Mouse (Mus musculus): ENCODE measurements around the gene Bach1. TPM values are rescaled to one million over a fixed set of nuclear protein-coding genes. Genes with fewer than 3 reads are reported as not detected.
A peak's percentile ranks its signal among the peaks of the same experiment; 100 is the strongest.
"Not testable (repeated sequence)": the region's sequence is repeated elsewhere in the genome, so short reads cannot be mapped to it uniquely, and the experiment has no call there.

Bach1 gene
- total RNA-seq, 2 experiments from 2014 or later, result 10.9 to 12.6 TPM

DNA sequence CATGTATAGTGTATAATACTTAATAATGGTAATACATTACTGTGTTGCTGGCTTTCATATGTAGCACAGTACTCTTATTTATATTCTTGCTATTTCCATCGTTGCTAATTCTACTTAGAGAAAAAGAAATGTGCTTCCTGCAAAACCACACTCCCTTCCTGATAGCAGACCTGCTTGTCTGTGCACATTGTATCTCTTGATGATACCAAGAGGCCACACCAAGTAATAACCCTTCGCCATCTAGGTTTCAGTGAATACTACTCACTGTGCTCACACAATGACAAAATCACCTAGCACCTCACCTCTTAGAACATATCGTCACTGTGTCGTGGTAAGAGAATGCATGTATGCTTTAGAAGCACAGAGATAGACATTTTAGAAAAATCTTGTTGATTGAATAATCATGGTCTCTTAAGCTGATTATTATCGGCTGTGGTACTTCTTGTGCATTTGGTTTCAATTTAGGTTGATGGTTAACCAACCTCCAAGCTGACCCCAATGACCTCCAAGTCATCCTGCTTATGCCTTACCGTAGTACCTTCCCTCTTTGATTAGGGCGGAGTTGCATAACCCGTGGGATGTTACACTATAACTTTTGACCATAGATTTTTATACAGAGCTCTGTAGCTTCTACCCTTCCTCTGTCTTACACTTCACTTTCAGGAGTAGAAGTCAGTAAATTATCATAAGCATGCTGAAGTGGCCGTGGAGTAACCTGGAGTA lies 17.7 kb upstream of the Bach1 start:
- no peak for DNase-seq (ENCODE audit: low spot score in 2 of 2)

DNA sequence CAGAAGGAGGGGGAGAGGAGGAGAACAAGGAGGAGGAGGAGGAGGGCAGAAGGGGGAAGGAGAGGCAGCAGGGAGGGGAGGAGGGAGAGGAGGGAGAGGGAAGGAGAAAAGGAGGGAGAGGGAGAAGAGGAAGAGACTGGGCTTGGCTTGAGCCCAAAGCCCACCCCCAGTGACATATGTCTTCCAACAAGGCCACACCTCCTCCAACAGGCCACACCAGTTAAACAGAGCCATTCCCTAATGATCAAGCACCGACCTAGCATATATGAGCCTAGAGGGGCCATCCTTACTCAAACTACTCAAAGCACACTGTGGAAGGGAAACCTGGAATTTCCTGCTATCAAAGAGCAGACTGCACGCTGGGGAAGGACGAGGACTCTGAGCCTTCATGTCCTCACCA lies 16.9 kb upstream of the Bach1 start:
- DNase-seq (ENCODE audit: low spot score in 2 of 2), result no peak

DNA sequence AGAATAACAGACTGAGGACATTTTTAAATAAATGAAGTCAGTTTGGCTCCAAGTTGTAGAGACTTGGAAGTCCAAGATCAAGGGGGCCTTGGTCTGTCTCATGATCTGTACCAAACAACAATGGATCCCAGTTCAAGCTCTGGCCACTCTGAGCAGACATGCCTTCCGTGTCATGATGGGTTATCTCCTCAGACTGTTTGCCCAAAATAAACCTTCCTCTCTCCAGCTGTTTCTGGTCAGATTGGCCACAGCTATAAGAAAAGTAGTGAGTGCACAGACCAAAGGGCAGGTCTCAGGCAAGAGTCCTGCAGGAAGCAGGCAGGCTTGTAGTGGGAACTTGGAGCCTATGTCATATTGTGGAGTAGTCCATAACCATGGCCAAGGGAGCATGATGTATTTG lies 12.3 kb upstream of the Bach1 start:
- DNase-seq (ENCODE audit: low spot score in 2 of 2), result no peak

DNA sequence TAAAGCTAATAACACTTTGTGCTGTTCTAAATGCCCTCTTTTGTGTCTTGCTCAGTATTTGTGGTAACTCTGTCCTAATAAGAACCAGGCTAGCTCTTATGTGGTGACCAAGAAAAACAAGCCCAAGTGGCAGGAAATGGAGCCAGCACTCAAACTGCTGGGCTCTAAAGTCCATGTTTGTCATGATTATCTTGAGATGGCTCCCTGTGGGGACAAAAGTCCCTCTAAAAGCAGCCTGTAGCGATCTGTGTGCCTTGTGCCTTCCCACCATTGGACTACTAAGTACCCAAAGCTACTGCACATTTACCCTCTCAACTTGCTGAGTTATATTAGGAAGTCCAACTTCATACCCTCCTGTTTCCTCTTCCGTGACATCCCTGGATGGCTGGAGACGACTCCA lies 11.4 kb upstream of the Bach1 start:
- no peak for DNase-seq (ENCODE audit: low spot score in 2 of 2)

DNA sequence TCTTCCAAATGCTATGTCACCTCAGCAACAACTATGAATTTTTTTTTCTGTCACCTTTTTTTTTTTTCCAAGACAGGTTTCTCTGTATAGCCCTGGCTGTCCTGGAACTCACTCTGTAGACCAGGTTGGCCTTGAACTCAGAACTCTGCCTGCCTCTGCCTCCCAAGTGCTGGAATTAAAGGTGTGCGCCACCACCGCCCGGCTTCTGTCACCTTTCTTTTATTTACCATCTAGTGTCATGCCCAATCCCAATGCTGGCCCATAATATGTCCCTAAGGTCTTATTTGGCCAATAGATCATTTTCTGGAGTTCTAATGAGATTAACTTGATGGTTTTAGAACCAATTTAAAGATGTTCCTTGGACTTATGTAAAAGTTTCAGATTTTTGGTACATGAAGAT lies 10.4 kb upstream of the Bach1 start:
- not testable (repeated sequence) for DNase-seq (ENCODE audit: low spot score in 2 of 2)

DNA sequence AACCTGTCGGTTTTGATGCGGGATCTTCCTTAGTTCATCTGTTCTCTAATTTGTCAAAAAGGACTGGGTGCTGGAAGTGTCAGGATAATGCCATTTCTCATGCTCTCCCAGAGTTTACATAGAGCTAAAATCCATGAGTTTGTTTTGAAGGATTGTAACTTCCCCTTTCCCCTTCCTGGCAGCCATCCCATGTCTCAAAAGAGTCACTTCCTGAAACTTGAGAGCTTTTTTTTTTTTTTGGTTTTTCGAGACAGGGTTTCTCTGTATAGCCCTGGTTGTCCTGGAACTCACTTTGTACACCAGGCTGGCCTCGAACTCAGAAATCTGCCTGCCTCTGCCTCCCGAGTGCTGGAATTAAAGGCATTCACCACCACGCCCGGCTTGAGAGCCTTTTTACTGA lies 9.9 kb upstream of the Bach1 start:
- DNase-seq (ENCODE audit: low spot score in 2 of 2), result not testable (repeated sequence)

DNA sequence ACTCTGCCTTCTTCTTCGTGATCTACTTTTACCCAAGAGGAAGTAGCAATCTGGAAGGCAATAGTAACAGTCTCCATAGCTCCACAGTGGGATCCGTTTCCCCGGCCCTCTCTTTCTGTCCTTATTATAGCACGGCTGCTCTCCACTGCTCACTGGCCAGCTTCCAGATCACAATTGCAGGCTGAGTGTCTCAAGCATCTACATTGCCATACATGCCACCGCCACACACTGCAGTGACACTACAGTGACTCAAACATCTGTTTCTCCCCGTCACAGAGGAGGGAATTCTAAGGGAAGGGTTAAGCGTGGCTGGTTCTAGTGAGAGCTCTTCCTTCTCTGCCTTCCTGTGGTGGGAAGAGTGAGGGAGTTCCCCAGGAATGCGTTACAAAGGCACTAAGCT lies 9.5 kb upstream of the Bach1 start:
- DNase-seq (ENCODE audit: low spot score in 2 of 2), result peak; percentile 26 to 28

DNA sequence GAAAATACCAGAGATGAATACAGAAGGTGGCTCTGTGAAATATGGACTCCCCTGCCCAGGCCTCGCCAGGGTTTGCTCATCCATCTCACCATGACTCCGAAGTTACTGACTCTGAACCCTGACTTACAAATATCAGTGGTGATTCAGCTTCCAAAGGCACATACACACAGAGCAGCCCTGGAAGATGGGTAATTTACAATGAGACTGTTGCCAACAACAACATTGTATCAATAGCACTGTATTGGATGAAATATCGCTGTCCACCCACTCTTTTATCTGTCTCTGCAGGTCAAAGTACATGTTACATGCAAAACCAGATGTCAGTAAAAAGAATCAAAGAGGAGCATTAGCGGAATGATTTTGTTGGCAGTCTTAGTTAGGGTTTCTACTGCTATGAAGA lies 8.2 kb upstream of the Bach1 start:
- no peak for DNase-seq (ENCODE audit: low spot score in 2 of 2)

DNA sequence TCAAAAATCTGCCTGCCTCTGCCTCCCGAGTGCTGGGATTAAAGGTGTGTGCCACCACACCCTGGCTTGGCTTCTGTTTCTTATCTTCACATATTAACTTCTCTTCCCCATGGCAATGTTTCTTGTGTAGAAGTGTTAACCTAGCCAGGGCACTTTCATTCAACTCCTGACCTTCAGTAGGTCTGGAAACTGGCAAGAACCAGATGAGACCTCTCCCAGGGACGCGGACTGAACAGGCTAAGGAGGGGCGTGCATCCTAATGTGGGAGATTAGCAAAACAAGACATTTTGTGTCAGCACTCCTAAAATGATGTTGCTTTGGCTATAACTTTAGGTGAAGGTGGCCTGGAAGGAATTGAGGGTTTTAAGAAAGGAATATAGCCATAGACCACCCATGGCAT lies 7.6 kb upstream of the Bach1 start:
- no peak for DNase-seq (ENCODE audit: low spot score in 2 of 2)

DNA sequence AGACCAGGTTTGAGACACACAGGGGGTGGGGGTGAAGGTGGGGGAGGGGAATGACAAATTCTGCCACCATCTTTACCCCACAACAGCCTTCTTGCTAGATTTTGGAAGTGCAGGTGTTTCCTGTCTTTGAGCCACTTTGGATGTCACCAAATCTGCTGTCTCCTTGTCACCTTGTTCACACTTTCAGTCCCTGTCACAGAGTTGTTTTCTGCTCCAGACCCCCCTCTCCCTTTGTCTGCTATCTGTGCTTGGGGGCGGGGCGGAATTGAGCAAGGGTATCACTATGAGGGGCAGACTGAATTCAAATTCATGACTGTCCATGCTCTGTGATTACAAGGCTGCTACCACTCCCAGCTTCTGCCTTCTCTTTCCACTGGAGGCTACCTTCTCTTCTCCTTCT lies 6.2 kb upstream of the Bach1 start:
- DNase-seq (ENCODE audit: low spot score in 2 of 2), result no peak

DNA sequence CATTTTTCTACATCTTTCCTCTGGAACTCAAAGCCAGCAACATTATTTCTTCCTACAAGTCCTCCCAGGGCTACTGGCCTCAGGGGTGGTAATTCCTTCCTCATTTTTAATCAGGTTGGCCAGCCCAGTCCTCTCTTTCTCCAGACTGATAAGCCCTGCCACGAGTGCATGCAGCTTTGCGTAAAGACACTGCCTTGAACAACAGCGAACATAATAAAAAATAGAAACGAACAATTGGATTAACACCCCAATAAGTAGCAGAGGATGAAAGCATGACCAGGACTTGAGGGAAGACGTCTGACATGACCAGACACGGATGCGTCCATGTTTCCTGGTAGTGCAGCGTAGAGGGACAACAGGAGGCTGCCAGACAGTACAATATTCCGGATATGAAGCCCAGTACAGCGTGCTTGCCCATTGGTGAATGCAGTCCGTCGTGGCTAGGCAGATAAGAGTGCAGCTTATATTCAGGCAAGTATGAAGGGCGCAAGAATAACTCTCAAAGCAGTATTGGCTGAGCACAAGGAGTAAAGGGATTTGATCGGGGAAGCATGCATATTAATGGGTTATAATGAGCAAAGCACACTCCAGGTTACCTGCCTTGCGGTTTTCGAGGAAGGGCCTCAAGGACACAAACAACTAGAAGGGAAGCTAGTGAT lies 909 bp upstream of the Bach1 start:
- DNase-seq (ENCODE audit: low spot score in 2 of 2), result no peak

DNA sequence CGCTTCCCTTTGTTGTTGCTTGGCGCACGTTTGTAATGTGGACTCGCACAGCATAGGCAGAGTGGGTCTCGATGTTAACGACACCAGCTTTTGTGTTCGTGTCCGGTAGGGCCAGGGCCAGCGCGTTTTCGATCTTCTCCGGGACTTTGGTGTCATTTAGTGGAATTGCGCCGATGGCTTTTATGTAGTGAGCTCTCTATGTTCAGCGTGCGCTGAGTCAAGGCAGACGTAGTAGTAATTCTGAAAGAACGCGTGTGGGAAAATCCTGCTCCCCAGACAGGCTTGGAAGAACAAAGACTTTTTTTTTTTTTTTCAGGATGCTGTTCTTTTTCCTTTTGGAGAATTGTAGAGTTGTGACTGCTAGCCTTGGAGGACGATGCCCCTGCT lies 554 bp downstream of the Bach1 start:
- DNase-seq (ENCODE audit: low spot score in 2 of 2), result peak; percentile 45 to 48

DNA sequence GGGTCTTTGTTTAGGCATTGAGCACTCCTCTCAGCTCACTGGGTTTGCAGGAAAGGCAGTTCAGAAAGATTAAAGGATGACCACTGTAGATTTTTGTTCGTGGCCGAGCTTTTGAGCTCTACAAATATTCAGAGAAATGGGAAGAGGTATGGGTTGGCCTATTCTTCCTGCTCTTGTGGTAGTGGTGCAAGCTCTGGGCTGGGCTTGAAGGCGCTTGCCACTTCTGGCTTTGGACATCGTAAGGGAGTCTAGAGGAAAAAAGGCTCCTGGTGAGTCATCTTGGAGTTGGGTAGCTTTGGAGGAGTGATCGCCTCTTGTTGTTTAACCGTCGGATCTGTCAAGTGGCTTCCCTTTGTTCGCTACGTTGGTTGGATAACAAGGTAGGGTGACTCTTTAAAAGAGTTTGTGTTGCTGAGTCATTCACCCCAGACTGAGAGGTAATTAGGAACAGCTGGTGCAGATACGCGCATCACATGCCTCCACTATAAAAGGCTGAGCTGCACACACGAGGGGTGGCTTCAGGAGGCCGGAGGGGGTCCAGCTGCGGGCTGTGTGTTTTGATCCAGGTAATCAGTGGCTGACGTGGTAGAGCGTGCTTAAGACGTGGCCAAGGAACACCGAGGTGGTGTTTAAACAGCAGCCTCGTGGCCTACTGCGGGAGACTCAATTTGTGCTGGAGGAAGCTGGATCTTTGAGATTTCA lies 1.1 kb downstream of the Bach1 start:
- no peak for DNase-seq (ENCODE audit: low spot score in 2 of 2)

DNA sequence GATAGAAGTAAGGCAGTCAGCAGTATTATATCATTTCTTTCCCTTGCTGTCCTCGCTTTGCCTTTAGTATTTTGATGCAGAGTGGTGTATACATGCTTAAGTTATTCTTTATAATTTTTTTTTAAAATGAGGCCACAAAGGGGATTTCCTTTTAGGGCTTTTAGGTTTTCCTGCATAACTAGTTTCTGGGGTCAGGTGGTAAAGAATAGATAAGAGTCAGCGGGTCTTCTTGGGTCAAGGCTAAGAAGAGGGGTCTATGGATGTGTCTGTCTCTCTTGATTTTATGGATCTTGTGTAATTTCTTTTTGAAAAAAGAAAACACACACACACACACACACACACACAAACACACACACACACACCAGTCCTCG lies 1.6 kb downstream of the Bach1 start:
- DNase-seq (ENCODE audit: low spot score in 2 of 2), result no peak

DNA sequence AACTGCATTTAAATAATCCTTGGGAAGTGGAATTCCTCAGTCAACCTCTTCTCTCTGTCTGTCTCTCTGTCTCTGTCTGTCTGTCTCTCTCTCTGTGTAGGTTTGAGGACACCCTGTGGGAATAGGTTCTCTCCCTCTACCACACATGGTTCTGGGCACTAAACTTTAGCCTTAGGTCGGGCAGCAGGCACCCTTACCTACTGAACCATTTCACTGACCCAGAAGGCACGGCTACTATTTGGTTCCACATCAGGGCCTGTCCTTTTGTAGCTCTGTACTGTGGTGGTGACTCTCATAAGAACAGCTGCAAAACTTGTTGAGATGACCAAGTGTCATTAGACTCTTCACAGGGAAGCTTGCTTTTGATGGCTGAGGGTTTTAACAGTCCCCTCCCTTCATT lies 3.1 kb downstream of the Bach1 start:
- no peak for DNase-seq (ENCODE audit: low spot score in 2 of 2)

DNA sequence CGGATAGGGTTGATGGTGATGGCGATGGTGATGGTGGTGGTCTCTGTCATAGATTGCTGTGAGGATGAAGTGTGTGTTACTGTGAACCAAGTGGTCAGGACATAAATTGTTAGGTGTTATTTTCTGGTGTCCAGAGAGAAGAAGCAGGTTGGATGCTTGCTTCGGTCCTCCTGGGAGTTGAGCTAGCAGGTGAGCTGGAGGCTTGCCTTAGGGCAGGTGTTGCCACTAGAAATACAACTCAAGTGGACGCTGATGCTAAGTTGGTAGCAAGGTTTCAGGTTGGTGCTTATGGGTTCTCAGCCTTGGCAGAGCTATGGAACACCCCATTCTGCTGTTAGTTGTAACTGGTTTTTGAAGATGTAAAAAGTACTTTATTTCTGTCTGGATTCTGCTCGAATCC lies 4.1 kb downstream of the Bach1 start:
- DNase-seq (ENCODE audit: low spot score in 2 of 2), result no peak

DNA sequence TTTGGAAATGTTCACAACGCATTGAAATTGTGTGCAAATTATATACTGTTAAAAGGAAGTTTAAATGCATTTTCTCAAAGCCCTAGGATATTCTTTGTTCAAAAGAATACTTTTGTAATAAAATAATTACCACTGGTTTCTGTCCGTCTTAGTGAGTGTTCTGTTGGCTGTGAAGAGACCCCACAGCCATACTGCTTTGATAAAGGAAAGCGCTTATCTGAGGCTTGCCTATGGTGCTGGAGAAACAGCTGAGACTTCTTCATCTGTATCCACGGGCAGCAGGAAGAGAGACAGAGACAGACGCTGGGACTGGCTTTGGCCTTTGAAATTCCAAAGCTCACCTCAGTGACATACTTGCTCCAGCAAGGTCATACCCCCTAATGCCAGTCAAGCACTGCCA lies 5.5 kb downstream of the Bach1 start:
- no peak for DNase-seq (ENCODE audit: low spot score in 2 of 2)

DNA sequence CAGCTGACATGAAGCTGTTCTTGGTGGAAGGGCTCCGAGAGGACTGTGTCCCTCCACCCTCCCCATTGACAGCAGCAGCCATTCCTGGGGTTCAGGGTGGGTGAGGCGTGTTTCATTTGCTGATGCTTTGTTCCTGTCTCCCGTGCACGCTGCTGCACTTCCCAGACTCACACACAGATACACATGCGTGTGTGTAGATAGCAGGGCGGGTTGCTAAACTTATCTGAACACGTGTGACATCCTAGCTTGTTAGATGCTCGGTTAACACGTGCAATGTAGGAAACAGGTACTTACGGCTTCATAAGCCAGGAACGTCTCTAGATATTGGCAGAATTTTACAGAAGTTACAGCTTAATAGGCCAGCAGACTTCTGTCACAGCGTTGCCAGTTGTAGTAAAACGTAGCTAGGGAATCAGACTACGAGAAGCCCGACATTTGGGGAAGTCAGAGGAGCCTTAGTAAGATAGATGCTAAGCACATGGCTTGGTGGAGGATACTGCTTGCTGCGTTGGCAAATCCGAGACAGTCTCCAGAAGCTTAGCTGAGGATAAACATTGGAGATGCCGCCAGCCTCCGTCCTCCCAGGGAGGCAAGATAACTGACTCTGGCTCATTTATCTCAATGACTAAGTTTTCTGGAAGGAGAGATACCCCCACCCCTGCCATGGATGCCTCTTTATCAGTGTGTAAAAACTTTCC lies 7.3 kb downstream of the Bach1 start:
- no peak for DNase-seq (ENCODE audit: low spot score in 2 of 2)

DNA sequence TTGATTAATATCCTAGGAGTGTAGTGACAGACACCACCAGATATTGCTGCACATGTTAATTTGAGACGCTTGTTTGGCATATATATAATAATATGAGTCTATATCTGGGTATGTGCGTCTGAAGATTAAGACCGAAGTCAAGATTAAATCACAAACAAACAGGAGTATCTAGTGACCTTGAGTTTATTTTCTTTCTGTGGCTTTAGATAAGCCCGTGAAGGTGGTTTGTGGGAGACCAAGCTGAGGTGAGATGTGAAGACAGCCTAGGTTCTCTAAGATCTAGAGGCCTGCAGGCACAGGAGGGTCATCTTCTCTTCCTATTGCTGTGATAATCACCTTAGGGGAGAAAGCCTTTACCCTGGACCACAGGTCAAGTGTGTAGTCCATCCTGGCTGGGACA lies 8.6 kb downstream of the Bach1 start:
- no peak for DNase-seq (ENCODE audit: low spot score in 2 of 2)

DNA sequence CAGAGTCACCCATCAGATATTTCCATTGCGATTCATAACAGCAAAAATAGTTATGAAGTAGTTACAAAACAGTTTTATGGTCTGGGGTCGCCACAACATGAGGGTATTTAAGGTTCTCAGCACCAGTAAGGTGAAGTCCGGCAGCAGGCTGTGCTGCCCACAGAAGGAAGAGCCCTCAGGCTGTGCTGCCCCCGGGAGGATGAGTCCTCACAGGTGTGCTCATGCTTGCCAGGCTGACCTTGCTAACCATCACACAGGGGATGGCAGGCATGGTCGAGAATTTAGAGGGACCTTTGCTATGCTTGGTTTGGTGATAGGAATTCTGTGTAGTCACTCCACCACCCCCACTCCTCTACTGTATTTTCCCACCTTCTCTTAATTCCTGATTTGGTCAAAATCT lies 9.8 kb downstream of the Bach1 start:
- DNase-seq (ENCODE audit: low spot score in 2 of 2), result no peak

DNA sequence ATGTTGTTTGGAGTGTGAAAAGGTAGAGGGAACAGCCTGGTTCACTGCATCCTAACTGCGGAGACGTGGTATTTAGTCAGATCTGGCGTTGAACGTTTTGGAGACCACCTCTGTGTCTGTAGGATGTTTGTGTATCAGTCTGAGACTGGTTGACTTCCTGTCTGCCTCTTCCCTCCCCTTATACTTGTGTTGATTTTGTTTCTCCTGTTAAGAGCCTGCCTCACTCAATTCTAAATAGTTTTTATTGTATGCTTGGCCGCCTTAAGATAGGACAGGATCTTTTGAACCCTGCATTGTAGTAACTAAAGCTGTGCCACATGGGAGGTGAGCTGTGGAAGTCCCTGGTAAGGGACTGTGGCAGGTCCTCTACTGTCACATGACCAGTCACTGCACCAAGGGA lies 10.4 kb downstream of the Bach1 start:
- DNase-seq (ENCODE audit: low spot score in 2 of 2), result no peak

DNA sequence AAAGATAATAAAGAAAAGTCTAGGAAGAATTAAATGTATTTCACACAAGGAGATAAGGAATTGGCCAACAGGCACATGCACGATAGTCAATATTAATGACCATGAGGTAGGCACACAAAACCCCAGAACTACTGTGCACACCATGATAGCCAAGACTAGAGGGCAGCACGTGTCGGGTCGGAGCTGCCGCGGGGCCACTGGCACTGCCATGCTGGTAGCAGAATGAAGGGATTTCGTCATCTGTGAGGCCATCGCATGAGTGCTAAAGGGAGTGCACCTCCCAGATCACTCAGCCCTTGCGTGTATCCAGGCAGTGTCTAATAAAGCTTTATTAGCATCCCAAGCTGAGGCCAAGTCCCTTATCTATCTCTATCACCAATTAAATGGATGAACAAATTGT lies 11.2 kb downstream of the Bach1 start:
- DNase-seq (ENCODE audit: low spot score in 2 of 2), result no peak
